Mouse (Mus musculus) brain, embryonic 14.5 days (tissue): ENCODE results near the gene Tagln2.

Experiments used
- CTCF ChIP-seq: fragments of 200-500 bp; IDR thresholded peaks from 2 replicates; pipeline ENCODE4 v1.5.1; 2012; ENCODE audit warnings: inconsistent platforms, mild to moderate bottlenecking, moderate library complexity, borderline replicate concordance; ENCODE audit not compliant: insufficient read depth, insufficient read length; ENCODE audit errors: extremely low read depth
- POLR2A ChIP-seq: fragments of 200-500 bp; IDR thresholded peaks from 2 replicates; pipeline ENCODE4 v1.6.1; 2012; ENCODE audit warnings: mild to moderate bottlenecking, inconsistent platforms, borderline replicate concordance; ENCODE audit not compliant: poor library complexity, insufficient read depth, insufficient read length, severe bottlenecking; ENCODE audit errors: extremely low read depth

- TF ChIP-seq POLR2A (no peak), CTCF (no peak)
Observed at GRCm38 (mm10) chr1:172458041-172458440, 41.8 kb upstream of the Tagln2 start.
